Comparison of ENCODE assay signal across 8 mouse cellular contexts in genomic region chr19:61226928-61227854, GRCm38 (mm10). TPM values are rescaled to one million over a fixed set of nuclear protein-coding genes. Genes with fewer than 3 reads are reported as not detected.
DNase-seq lines count a peak whose midpoint lies in the region; ATAC-seq lines count a peak whose summit lies in the region.

No protein-coding gene starts in this region.

- H3K36me3 ChIP-seq in hindbrain, embryonic 14.5 days (replicated peaks; ENCODE audit: control insufficient read depth, insufficient read depth) = no peaks in the 10 kb centered on the region

- no peaks in the 10 kb centered on the region for H3K27me3 ChIP-seq in hindbrain, embryonic 14.5 days (ENCODE audit: control insufficient read depth, insufficient read depth, low read length)

- H3K4me3 ChIP-seq in hindbrain, embryonic 14.5 days (replicated peaks; ENCODE audit: low read length) = peak overlapping the region; percentile 67

- H3K4me1 ChIP-seq in hindbrain, embryonic 14.5 days (replicated peaks; ENCODE audit: control insufficient read depth, insufficient read depth, low read length) = no peaks in the 10 kb centered on the region

- H3K27ac ChIP-seq in hindbrain, embryonic 14.5 days = peak overlapping the region; percentile 95

- no peaks in the 10 kb centered on the region for H3K9me3 ChIP-seq in hindbrain, embryonic 14.5 days (ENCODE audit: control insufficient read depth, low read length)

- 3% methylated on average over 71 of the region's 71 CpGs for WGBS in hindbrain, embryonic 14.5 days

- peak; percentile 97 for DNase-seq in R1 (ENCODE audit: low read depth, low spot score)
- peak; percentile 79 for DNase-seq in cerebellum, postnatal 36 days
- peak; percentile 87 to 89 for DNase-seq in frontal cortex, postnatal 36 days (ENCODE audit: low spot score in 2 of 2)
- peak; percentile 88 for DNase-seq in hindbrain, embryonic 14.5 days (ENCODE audit: low spot score)
- peak; percentile 71 to 78 for DNase-seq in layer of hippocampus, postnatal 25 days (ENCODE audit: extremely low spot score in 1 of 2, low spot score in 1 of 2)
- DNase-seq in lung, postnatal 25 days (ENCODE audit: low spot score) = peak; percentile 83
- peak; percentile 89 for DNase-seq in retina, embryonic 14.5 days (ENCODE audit: low spot score)
- DNase-seq in thymus, postnatal 36 days = peak; percentile 80 to 86

- peak overlapping the region; percentile 64 for H3K4me2 ChIP-seq in hindbrain, embryonic 14.5 days (replicated peaks)

- ATAC-seq in hindbrain, embryonic 14.5 days (ENCODE audit: low FRiP score) = peak; percentile 90

- peak overlapping the region; percentile 61 for H3K9ac ChIP-seq in hindbrain, embryonic 14.5 days

RNA-seq across cellular contexts. Expression of gene Csf2ra, which starts 1.0 kb away (rescaled TPM):
- 41.6 and 55.8 TPM in 2 replicates for polyA plus RNA-seq in hindbrain, embryonic 14.5 days (2014; fragmentation: Nextera tagmentation; extraction: Ambion mirVana)
- 10 to 100 TPM; 26.0 to 34.3 TPM for total RNA-seq in layer of hippocampus, postnatal 25 days (2021)

RNA-seq across cellular contexts. Expression of gene Gm6020, which starts 43.5 kb away (rescaled TPM):
- not detected in 2 replicates for polyA plus RNA-seq in hindbrain, embryonic 14.5 days (2014; fragmentation: Nextera tagmentation; extraction: Ambion mirVana)
- total RNA-seq in layer of hippocampus, postnatal 25 days (2021) = not detected

RNA-seq across cellular contexts. Expression of gene Gm7102, which starts 51.1 kb away (rescaled TPM):
- polyA plus RNA-seq in hindbrain, embryonic 14.5 days (2014; fragmentation: Nextera tagmentation; extraction: Ambion mirVana) = 0.13 and 0.33 TPM in 2 replicates
- total RNA-seq in layer of hippocampus, postnatal 25 days (2021) = not detected

Comparison
In these comparisons a context has a peak if more than half of its experiments do, and no peak if none do; other contexts are left out.
1. Peak in every context shown above with its lines: DNase-seq, ATAC-seq, H3K4me3 ChIP-seq and H3K27ac ChIP-seq.